Mouse (Mus musculus) kidney, embryonic 14.5 days (tissue): Measurements from ENCODE around the gene Hoxd8. TPM values are rescaled to one million over a fixed set of nuclear protein-coding genes. Genes with fewer than 3 reads are reported as not detected.

Experiments
- ATAC-seq: fragments of 200-750 bp; cut with Nextera tagmentation; 2 replicates; pipeline ENCODE4 v1.8.0; 2017; ENCODE audit warnings: moderate number of reproducible peaks, mild to moderate bottlenecking, moderate TSS enrichment, moderate library complexity; ENCODE audit not compliant: low FRiP score, low TSS enrichment
- H3K27ac ChIP-seq: fragments of 300-500 bp; sonication (generic); 2 replicates; pipeline ENCODE4 v1.5.1; 2014; ENCODE audit warnings: low read depth, mild to moderate bottlenecking, low read length, moderate library complexity, mixed read lengths
- H3K27me3 ChIP-seq: fragments of 300-500 bp; sonication (generic); 2 replicates; pipeline ENCODE4 v1.6.1; 2014; ENCODE audit warnings: mild to moderate bottlenecking, low read length; ENCODE audit not compliant: control insufficient read depth, insufficient read depth
- H3K36me3 ChIP-seq: fragments of 300-500 bp; sonication (generic); 2 replicates; pipeline ENCODE4 v1.6.1; 2014; ENCODE audit warnings: low read length, mixed read lengths; ENCODE audit not compliant: control insufficient read depth, insufficient read depth
- H3K4me1 ChIP-seq: fragments of 300-500 bp; sonication (generic); 2 replicates; pipeline ENCODE4 v1.6.1; 2014; ENCODE audit warnings: low read length, mixed read lengths; ENCODE audit not compliant: control insufficient read depth, insufficient read depth
- H3K4me2 ChIP-seq: fragments of 300-500 bp; sonication (generic); replicated peaks from 2 replicates; pipeline ENCODE4 v1.6.1; 2014; ENCODE audit warnings: low read depth, mild to moderate bottlenecking, low read length
- H3K4me3 ChIP-seq: fragments of 300-500 bp; sonication (generic); 2 replicates; pipeline ENCODE4 v1.5.1; 2014; ENCODE audit warnings: mild to moderate bottlenecking, low read length
- H3K9ac ChIP-seq: fragments of 300-500 bp; sonication (generic); 2 replicates; pipeline ENCODE4 v1.6.1; 2014; ENCODE audit warnings: low read depth, mild to moderate bottlenecking, low read length, moderate library complexity
- H3K9me3 ChIP-seq: fragments of 300-500 bp; sonication (generic); 2 replicates; pipeline ENCODE4 v1.6.1; 2016; ENCODE audit warnings: low read length; ENCODE audit not compliant: control insufficient read depth
- WGBS: fragments of 180-500 bp; shearing (Covaris S2); extraction: QIAGEN DNeasy Blood & Tissue Kit; methylation state at CpG from one replicate; pipeline ENCODE4 v1.1.7; 2014; 5-methylcytosine and 5-hydroxymethylcytosine counted together
- polyA plus RNA-seq: library from polyadenylated mRNA; unstranded; fragments of >200 nt; fragmentation: Nextera tagmentation; extraction: Ambion mirVana; gene quantifications from 2 replicates; pipeline ENCODE4 v1.2.1, GENCODE M21; 2014

The Hoxd8 gene
- polyA plus RNA-seq, 1 experiment from 2014 or later = 45.0 TPM

GRCm38 (mm10) chr2:74681594-74682531 lies 22.6 kb upstream of the Hoxd8 start:
- ATAC-seq = peak; percentile 70
- Histone ChIP-seq H3K9me3 (no peaks in the 10 kb centered on the region), H3K9ac (peak overlapping the region; percentile 99), H3K4me3 (peak overlapping the region; percentile 85), H3K4me2 (peak overlapping the region; percentile 85), H3K36me3 (0 out of 2 replicates have a peak, but pooled peaks cover 2% of the 10 kb centered on the region), H3K27me3 (peaks cover 22% of the 10 kb centered on the region; the same call in 1 of the 2 replicates), H3K4me1 (peaks cover 12% of the 10 kb centered on the region), H3K27ac (peak overlapping the region; percentile 97)
- WGBS = under 1% methylated on average over 67 of the region's 78 CpGs

- H3K36me3 ChIP-seq = peaks cover 2% of the 10 kb centered on the region; the same call in 1 of the 2 replicates
- no peaks in the 10 kb centered on the region for H3K9me3 ChIP-seq
- H3K4me3 ChIP-seq = peak overlapping the region; percentile 85
- WGBS = 3% methylated on average over 40 of the region's 51 CpGs
- peaks cover 6% of the 10 kb centered on the region for H3K4me1 ChIP-seq
- peaks cover 22% of the 10 kb centered on the region; the same call in 1 of the 2 replicates for H3K27me3 ChIP-seq
- peak overlapping the region; percentile 85 for H3K4me2 ChIP-seq
- H3K9ac ChIP-seq = peak overlapping the region; percentile 99
- H3K27ac ChIP-seq = peak overlapping the region; percentile 97
- ATAC-seq = no peak
Observed at GRCm38 (mm10) chr2:74682796-74683195, 21.6 kb upstream of the Hoxd8 start.

DNA sequence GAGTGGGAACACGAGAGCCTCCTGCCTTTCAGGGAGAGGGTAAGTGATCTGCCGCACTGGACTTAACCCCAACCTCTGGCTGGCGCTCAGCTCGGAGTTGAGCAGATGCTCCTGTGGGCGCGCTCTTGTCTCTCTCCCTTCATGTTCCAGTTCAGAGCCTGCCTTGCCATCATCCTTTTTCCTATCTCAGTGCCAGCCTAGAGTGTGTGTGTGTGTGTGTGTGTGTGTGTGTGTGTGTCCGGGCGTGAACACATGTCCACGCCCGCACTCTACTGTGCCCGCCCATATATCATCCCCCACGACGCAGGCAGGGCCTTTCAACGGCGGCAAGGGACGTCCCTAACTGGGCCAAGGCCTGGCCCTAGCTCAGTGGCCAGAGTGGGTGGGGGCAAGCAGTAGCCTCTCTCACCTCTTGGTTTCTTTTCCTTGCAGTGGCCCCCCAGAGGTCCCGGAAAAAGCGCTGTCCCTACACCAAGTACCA lies 20.9 kb upstream of the Hoxd8 start:
- H3K27me3 ChIP-seq = peaks cover 22% of the 10 kb centered on the region; the same call in 1 of the 2 replicates
- ATAC-seq = peak; percentile 47
- WGBS = under 1% methylated on average over 18 of the region's 18 CpGs
- H3K9me3 ChIP-seq = no peaks in the 10 kb centered on the region
- peak overlapping the region; percentile 97 for H3K27ac ChIP-seq
- peak overlapping the region; percentile 99 for H3K9ac ChIP-seq
- peaks cover 3% of the 10 kb centered on the region for H3K4me1 ChIP-seq
- peak overlapping the region; percentile 85 for H3K4me2 ChIP-seq
- H3K4me3 ChIP-seq = peak overlapping the region; percentile 85
- H3K36me3 ChIP-seq = peaks cover 2% of the 10 kb centered on the region; the same call in 1 of the 2 replicates

GRCm38 (mm10) chr2:74684106-74684505 lies 20.3 kb upstream of the Hoxd8 start:
- Histone ChIP-seq H3K4me1 (peaks cover under 1% of the 10 kb centered on the region; the same call in 1 of the 2 replicates), H3K9me3 (no peaks in the 10 kb centered on the region), H3K4me3 (peak overlapping the region; percentile 85), H3K27ac (peak overlapping the region; percentile 97), H3K4me2 (peak overlapping the region; percentile 85), H3K27me3 (peaks cover 22% of the 10 kb centered on the region; the same call in 1 of the 2 replicates), H3K36me3 (peaks cover 2% of the 10 kb centered on the region; the same call in 1 of the 2 replicates), H3K9ac (peak overlapping the region; percentile 99)
- no peak for ATAC-seq
- WGBS = 3% methylated on average over 12 of the region's 12 CpGs

- no peak for ATAC-seq
- Histone ChIP-seq H3K9me3 (no peaks in the 10 kb centered on the region), H3K4me1 (no peaks in the 10 kb centered on the region), H3K4me3 (peak overlapping the region; percentile 85), H3K4me2 (peak overlapping the region; percentile 85), H3K36me3 (peaks cover 2% of the 10 kb centered on the region; the same call in 1 of the 2 replicates), H3K27ac (peak overlapping the region; percentile 97; the same call in 1 of the 2 replicates), H3K9ac (peak overlapping the region; percentile 99), H3K27me3 (peaks cover 20% of the 10 kb centered on the region; the same call in 1 of the 2 replicates)
- WGBS = 7% methylated on average over 4 of the region's 4 CpGs
Observed at GRCm38 (mm10) chr2:74685059-74685603, 19.3 kb upstream of the Hoxd8 start.

DNA sequence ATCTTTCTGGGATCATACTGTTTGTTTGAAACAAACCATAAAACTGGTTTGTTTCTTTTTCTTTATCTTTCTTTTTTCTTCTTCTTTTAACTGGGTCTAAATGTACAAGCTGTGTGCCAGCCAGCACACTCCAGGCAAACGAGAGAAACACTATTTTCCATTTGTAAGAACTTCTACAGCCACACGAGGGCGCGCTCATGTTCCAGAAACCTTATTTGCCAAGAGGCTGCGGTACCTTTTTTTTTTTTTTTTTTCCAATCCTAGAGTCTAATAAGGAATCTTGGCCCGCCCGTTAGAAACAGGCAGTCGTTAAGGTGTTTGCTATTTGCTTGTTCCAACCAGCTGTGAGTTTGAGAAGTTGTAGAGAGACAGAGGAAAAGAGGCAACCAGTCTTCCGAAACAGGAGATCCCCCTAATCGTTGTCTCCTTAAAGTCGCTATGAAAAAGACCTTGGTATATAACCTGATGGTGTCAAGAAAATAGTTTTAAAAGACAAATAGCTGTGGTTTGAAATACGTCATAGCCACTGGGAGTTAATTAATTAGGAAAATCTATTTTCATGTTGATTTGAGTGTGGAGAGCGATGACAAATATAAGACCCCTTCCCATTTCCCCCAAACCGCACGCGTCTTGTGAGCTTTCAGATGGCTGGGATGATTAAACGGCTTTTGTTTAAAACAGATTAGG lies 18.0 kb upstream of the Hoxd8 start:
- Histone ChIP-seq H3K36me3 (peaks cover 2% of the 10 kb centered on the region; the same call in 1 of the 2 replicates), H3K27ac (peak overlapping the region; percentile 94), H3K4me3 (peak overlapping the region; percentile 85), H3K4me2 (peak overlapping the region; percentile 85), H3K9ac (peak overlapping the region; percentile 92), H3K9me3 (no peaks in the 10 kb centered on the region), H3K27me3 (peaks cover 14% of the 10 kb centered on the region; the same call in 1 of the 2 replicates), H3K4me1 (no peaks in the 10 kb centered on the region)
- ATAC-seq = no peak
- WGBS = 2% methylated on average over 17 of the region's 17 CpGs

DNA sequence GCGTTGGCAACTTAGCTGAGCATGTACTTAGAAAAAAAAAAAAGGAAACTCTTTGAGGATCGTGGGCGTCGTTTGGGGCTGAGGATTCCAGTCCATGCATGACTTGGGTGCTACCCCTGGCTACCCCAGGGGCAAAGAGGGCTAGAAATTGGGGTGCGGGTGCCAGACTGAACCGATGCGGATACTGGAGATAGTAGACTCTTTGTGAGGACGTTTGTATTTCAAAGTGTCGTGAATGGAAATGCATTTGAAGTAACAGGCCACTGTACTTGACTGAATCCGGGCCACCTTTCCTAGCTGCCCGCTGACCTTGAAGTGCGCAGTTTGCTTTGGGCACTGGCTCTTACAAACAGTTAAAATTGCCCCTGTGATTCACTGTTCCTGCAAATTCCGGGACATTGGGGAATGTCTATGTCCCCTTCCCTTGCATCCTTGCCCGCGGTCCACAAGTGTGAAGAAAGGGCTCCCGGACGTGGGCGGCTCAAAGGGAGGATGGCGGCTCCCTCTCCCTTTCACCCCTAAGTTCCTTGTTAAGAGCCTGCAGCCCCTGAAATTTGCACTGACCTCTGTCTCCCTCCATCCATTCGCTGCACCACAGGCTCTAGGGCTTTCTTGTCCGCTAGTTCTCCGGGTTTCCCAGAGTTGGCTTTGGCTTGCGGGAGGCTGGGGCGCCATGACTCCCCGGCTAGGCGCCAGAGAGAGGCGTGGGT lies 17.3 kb upstream of the Hoxd8 start:
- Histone ChIP-seq H3K9ac (peak overlapping the region; percentile 92), H3K4me3 (peak overlapping the region; percentile 85), H3K4me2 (peak overlapping the region; percentile 85), H3K4me1 (0 out of 2 replicates have a peak, but pooled peaks cover 3% of the 10 kb centered on the region), H3K27me3 (peaks cover 10% of the 10 kb centered on the region; the same call in 1 of the 2 replicates), H3K27ac (peak overlapping the region; percentile 94), H3K36me3 (peaks cover 2% of the 10 kb centered on the region; the same call in 1 of the 2 replicates), H3K9me3 (no peaks in the 10 kb centered on the region)
- ATAC-seq = no peak
- under 1% methylated on average over 27 of the region's 27 CpGs for WGBS
